Mouse (Mus musculus) G1E (cell line): ENCODE measurements around the gene Kif3b. TPM values are rescaled to one million over a fixed set of nuclear protein-coding genes. Genes with fewer than 3 reads are reported as not detected.
"Not testable (repeated sequence)": the region's sequence is repeated elsewhere in the genome, so short reads cannot be mapped to it uniquely, and the experiment has no call there.

ENCODE experiments used
- ATAC-seq: 2 replicates; pipeline ENCODE4 v1.8.0; 2016; ENCODE audit warnings: mild to moderate bottlenecking; ENCODE audit not compliant: insufficient number of reproducible peaks, poor library complexity, low FRiP score, severe bottlenecking; ENCODE audit errors: extremely low read depth
- DNase-seq: peaks from one replicate; pipeline ENCODE4 v3.0.0; 2012; ENCODE audit warnings: low spot score
- H3K27me3 ChIP-seq: 2 replicates; pipeline ENCODE4 v1.6.1; 2012; ENCODE audit warnings: mild to moderate bottlenecking, low read length, inconsistent platforms; ENCODE audit not compliant: insufficient read depth
- H3K36me3 ChIP-seq: replicated peaks from 2 replicates; pipeline ENCODE3; 2012; ENCODE audit warnings: mild to moderate bottlenecking, inconsistent platforms
- H3K4me1 ChIP-seq: 2 replicates; pipeline ENCODE4 v1.6.1; 2012; ENCODE audit warnings: low read depth, low read length, inconsistent platforms, mixed read lengths; ENCODE audit not compliant: insufficient read depth
- H3K4me3 ChIP-seq: 2 replicates; pipeline ENCODE4 v1.5.1; 2012; ENCODE audit warnings: low read depth, mild to moderate bottlenecking, inconsistent platforms, low read length, moderate library complexity, mixed read lengths
- H3K9me3 ChIP-seq: replicated peaks from 2 replicates; pipeline ENCODE4 v1.6.1; 2012; ENCODE audit warnings: inconsistent platforms
- CTCF ChIP-seq: IDR thresholded peaks from 2 replicates; pipeline ENCODE4 v1.5.1; 2012; ENCODE audit warnings: low read depth, low read length, inconsistent platforms, mixed read lengths
- GATA1 ChIP-seq: IDR thresholded peaks from 2 replicates; pipeline ENCODE4 v1.6.1; 2012; ENCODE audit warnings: borderline replicate concordance, low read length, inconsistent platforms, mixed read lengths
- GATA2 ChIP-seq: IDR thresholded peaks from 2 replicates; pipeline ENCODE4 v1.6.1; 2012; ENCODE audit warnings: low read depth, low read length, inconsistent platforms, borderline replicate concordance
- POLR2AphosphoS5 ChIP-seq: IDR thresholded peaks from 2 replicates; pipeline ENCODE4 v1.6.1; 2012; ENCODE audit warnings: low read depth, low read length, inconsistent platforms; ENCODE audit not compliant: insufficient replicate concordance
- TAL1 ChIP-seq: conservative IDR thresholded peaks from 2 replicates; pipeline ENCODE4 v1.6.1; 2012; ENCODE audit warnings: low read depth, low read length, inconsistent platforms, mixed read lengths
- polyA plus RNA-seq: library from polyadenylated mRNA; stranded (reverse); fragments of >175 nt; gene quantifications from 2 replicates; pipeline ENCODE4 v1.2.3, GENCODE M21; 2012
- total RNA-seq, 2 experiments: library from RNA; stranded (forward) in 1 of 2; stranded (reverse) in 1 of 2; fragments of 200-1000 nt in 1 of 2; fragments of >200 nt in 1 of 2; fragmentation: Nextera tagmentation in 1 of 2; gene quantifications; 2 replicates each; pipeline ENCODE4 v1.2.3; 2014 to 2017

Kif3b gene
- total and polyA plus RNA-seq, 3 experiments = 3.7 to 26.1 (median 12.9) TPM

- H3K27me3 ChIP-seq = no peaks in the 10 kb centered on the region
- ATAC-seq (no peak), DNase-seq (no peak)
- no peak for TF ChIP-seq TAL1
- TF ChIP-seq POLR2AphosphoS5 = no peak
- TF ChIP-seq CTCF = no peak
- TF ChIP-seq GATA2 = no peak
- TF ChIP-seq GATA1 = no peak
- peaks cover 38% of the 10 kb centered on the region for H3K4me1 ChIP-seq
- H3K9me3 ChIP-seq = no peaks in the 10 kb centered on the region; the same call in 1 of the 2 replicates
- no peaks in the 10 kb centered on the region for H3K36me3 ChIP-seq
- H3K4me3 ChIP-seq = no peak overlapping the region
Observed at GRCm38 (mm10) chr2:153276440-153276839, 14.8 kb upstream of the Kif3b start.

GRCm38 (mm10) chr2:153276846-153277245, 14.4 kb upstream of the Kif3b start:
- not testable (repeated sequence) for H3K36me3 ChIP-seq, ATAC-seq, DNase-seq, H3K4me3 ChIP-seq, H3K9me3 ChIP-seq, H3K27me3 ChIP-seq
- H3K4me1 ChIP-seq = peaks cover 36% of the 10 kb centered on the region

- Histone ChIP-seq H3K27me3 (no peaks in the 10 kb centered on the region), H3K9me3 (no peaks in the 10 kb centered on the region; the same call in 1 of the 2 replicates), H3K4me3 (no peak overlapping the region), H3K36me3 (no peaks in the 10 kb centered on the region), H3K4me1 (peaks cover 30% of the 10 kb centered on the region)
- ATAC-seq (no peak), DNase-seq (no peak)
- no peak for TF ChIP-seq POLR2AphosphoS5
- no peak for TF ChIP-seq TAL1
- no peak for TF ChIP-seq GATA1
- TF ChIP-seq CTCF = no peak
- no peak for TF ChIP-seq GATA2
Observed at GRCm38 (mm10) chr2:153278357-153278756, 12.9 kb upstream of the Kif3b start.

- peaks cover 15% of the 10 kb centered on the region for H3K4me1 ChIP-seq
- no peak for ATAC-seq
Observed at GRCm38 (mm10) chr2:153283919-153284318, 7.3 kb upstream of the Kif3b start.

GRCm38 (mm10) chr2:153286524-153286923, 4.7 kb upstream of the Kif3b start:
- H3K4me3 ChIP-seq = no peak overlapping the region
- no peak for ATAC-seq
- no peak for DNase-seq

More at GRCm38 (mm10) chr2:153283919-153284318, 7.3 kb upstream of the Kif3b start:
- DNase-seq = no peak
- Histone ChIP-seq H3K9me3 (no peaks in the 10 kb centered on the region), H3K4me3 (no peak overlapping the region), H3K27me3 (no peaks in the 10 kb centered on the region), H3K36me3 (no peaks in the 10 kb centered on the region)
- TF ChIP-seq TAL1 = no peak
- TF ChIP-seq CTCF = no peak
- TF ChIP-seq GATA2 = no peak
- no peak for TF ChIP-seq GATA1
- TF ChIP-seq POLR2AphosphoS5 = no peak

GRCm38 (mm10) chr2:153287835-153288234, 3.4 kb upstream of the Kif3b start:
- H3K36me3 ChIP-seq = no peaks in the 10 kb centered on the region
- TF ChIP-seq TAL1 (no peak), CTCF (no peak), POLR2AphosphoS5 (no peak), GATA2 (no peak), GATA1 (no peak)
- no peak for ATAC-seq
- H3K9me3 ChIP-seq = no peaks in the 10 kb centered on the region
- H3K4me3 ChIP-seq = no peak overlapping the region
- peaks cover 39% of the 10 kb centered on the region for H3K4me1 ChIP-seq
- H3K27me3 ChIP-seq = no peaks in the 10 kb centered on the region
- no peak for DNase-seq

More at GRCm38 (mm10) chr2:153286524-153286923, 4.7 kb upstream of the Kif3b start:
- Histone ChIP-seq H3K9me3 (no peaks in the 10 kb centered on the region), H3K4me1 (peaks cover 26% of the 10 kb centered on the region), H3K27me3 (no peaks in the 10 kb centered on the region), H3K36me3 (no peaks in the 10 kb centered on the region)
- TF ChIP-seq CTCF = no peak
- TF ChIP-seq GATA1 = no peak
- TF ChIP-seq POLR2AphosphoS5 = no peak
- no peak for TF ChIP-seq GATA2
- no peak for TF ChIP-seq TAL1

GRCm38 (mm10) chr2:153292305-153292861, 1.2 kb downstream of the Kif3b start:
- DNase-seq (peak; percentile 47), ATAC-seq (peak; percentile 74)
- peaks cover 40% of the 10 kb centered on the region for H3K36me3 ChIP-seq
- H3K4me3 ChIP-seq = peak overlapping the region; percentile 86; the same call in 1 of the 2 replicates
- H3K9me3 ChIP-seq = no peaks in the 10 kb centered on the region
- TF ChIP-seq TAL1 (no peak), GATA1 (no peak), GATA2 (no peak), POLR2AphosphoS5 (no peak), CTCF (no peak)
- no peaks in the 10 kb centered on the region for H3K27me3 ChIP-seq
- peaks cover 45% of the 10 kb centered on the region for H3K4me1 ChIP-seq
